Mouse (Mus musculus): ENCODE measurements at regions not wholly inside any gene's neighbourhood (a gene's known extent, or its start where the extent isn't known, plus 50 kb on each side); places are given as distances from the start of the nearest gene placed in this dataset.
A peak's percentile ranks its signal among the peaks of the same experiment; 100 is the strongest.

DNA sequence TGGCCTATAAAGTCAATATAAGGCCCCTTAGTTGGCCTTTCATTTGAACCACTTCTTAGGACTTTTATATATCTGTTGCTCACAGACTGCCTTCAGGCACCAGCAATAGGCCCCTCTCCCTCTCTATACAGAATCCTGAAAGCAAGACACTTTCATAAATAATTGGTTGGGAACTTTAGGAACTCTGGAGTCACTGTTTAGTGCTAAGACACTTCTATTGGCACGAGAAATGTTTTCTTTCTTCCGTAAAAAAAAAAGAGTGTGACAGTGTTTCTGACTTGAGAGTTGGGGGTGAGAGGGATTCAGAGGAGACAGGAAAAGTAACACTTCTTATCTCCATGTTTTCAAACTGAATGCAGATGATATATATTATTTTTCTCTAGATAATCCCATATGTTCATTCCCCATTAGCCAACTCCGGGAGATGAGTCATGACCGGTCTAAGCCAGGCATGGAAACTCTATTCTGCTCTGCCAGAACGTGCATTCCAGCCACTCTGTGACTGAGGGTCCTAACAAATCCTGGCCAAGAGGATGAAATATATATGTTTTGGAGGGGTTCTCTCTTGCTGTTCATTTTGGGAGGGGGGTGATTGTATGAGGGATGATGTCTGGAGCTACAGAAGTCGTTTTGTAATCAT, 531.6 kb downstream of the Ccdc171 start:
- DNase-seq = no peak

- no peak for DNase-seq
These were observed 534.8 kb downstream of the Ccdc171 start for GRCm38 (mm10) chr4:84060187-84060586.

DNA sequence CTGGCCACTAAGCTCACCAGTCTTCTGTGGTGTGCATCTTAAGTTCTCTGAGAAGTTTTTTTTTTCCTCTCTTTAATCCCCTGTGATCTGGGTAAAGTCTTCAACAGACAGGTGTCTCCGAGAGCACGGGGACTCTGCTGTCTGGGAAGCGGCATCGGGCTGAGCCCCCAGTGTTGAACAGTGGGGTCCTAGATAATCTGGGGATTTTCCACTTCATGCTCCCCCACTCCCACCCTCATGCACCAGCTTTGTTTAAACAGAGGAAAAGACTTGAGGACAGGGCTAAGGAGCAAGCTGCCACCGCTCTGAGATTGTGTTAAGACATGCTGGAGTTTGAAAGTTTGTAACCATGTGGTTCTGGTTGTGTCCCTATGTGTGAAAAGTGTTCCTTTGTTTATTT, 538.4 kb downstream of the Ccdc171 start:
- DNase-seq = no peak

GRCm38 (mm10) chr4:84064614-84065456, 539.5 kb downstream of the Ccdc171 start:
- DNase-seq = peak; percentile 39

DNA sequence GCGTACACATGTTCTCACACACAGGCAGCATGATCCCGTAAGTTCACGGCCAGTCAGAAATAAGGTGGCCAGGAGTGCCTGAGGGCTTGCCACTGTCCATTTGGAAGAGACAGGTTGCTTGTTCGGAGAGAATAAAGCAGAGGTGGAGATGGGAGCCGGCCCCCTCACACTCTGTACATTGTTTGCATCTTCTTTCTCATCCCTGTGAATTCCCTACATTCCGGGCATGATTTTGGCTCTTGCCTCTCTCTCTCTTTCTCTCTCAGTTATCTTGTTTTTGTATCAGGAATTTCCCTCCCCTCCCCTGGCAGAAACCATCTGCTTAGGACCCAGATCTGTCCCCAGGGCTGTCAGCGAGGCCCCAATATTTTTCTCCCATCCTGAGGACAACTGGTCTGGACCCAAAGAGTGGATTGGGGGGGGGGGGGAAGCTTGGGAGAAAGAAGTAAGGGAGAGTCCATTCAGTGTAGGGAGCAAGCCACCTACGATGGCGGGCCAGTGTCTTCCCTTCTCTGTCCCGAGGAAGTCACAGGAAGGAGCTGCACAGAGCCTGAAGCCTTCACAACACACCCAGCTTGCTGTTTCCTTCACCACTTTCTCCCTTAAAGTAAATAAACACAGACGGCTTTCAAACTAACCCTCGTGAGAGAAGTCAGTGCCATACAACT, 540.2 kb downstream of the Ccdc171 start:
- no peak for DNase-seq

- DNase-seq = peak; percentile 36
These were observed 542.7 kb downstream of the Ccdc171 start for GRCm38 (mm10) chr4:84067931-84068575.

DNA sequence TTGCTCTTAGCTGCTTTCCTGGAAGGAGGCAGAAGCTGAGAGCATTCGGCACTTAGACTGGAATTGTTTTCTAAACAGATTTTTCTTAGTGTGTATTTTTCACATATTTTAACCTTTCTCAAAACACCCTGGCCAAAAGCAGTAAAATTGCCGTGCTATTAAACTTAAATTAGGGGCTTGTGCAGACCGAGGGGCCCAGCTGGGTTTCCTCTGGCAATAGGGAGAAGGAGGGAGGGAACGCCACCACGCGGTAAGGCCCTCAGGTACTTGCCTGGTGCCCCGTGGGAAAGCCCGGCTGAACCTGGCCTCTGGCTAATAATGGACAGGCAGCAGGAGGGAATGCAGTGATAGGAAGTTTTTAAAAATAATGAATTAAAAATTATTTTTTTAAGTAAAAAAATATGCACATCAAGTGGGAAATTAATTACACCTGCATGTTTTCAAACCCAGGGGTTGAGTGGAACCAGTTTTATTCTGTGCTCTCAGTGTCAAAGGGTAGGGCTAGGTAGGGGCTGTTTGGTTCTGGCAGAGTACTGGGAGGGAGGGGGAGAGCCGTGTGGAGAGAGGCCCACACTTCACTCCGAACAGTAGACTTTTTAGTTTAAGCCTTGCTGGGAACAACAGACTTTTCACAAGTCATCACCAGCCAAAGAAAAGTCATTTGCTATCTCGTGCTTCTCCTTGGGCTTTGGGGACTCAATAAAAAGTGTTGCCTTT, 543.8 kb downstream of the Ccdc171 start:
- no peak for DNase-seq

DNA sequence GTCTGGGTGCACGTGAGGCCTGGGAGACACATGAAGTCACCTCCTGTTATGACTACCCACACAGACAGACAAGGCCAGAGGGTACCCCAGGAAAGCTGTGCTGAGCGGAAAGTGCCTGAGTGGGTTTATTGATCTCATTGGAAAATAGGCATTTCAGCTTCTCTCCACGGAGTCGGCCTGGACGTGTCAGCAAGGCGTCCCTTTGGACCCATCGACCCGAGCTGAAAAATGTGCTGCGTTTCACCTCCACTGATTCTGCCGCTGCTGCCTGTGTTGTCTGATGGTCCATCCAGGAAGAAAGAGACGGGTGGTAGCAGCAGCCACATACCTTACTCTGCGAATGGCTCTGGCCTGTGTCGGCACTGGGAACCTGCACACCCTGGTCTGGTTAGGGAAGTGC, 544.3 kb downstream of the Ccdc171 start:
- DNase-seq = no peak

DNA sequence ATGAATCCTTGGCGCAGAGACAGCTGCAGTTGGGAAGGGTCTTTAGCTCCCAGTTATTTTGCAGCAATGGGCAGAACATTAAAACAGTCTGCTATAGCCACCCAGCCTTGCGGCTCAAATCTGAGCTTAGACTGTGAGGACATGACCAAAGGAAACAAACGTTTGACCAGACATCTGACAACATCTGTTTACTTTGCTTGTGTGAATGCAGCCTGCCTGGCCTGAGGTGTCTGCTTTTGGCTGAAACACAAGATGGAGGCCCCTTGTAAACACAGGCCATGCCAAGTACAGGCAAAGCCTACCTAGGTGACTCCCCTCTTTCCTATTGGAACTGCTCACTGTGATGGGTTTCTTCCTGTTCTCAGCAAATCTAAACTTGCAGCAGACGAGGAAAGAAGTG, 544.7 kb downstream of the Ccdc171 start:
- DNase-seq = no peak

DNA sequence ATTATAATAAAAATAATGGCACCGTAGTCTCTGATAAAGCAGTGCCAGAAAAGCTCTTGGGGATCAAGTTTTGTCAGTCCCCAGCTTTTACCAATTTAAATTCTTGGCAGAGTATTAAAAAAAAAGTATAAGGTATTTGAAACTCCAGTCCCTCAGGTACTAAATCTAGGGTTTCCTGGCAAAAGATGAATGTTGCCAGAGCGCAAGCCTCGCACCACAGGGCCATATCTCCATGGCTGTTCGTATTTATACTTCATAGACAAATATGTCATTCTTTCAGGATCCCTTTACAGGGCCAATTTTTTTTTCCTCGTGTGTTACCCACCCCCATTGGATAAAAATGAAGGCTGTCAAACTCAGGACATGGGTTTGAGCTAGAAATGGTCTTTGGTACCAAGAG, 546.8 kb downstream of the Ccdc171 start:
- no peak for DNase-seq

DNA sequence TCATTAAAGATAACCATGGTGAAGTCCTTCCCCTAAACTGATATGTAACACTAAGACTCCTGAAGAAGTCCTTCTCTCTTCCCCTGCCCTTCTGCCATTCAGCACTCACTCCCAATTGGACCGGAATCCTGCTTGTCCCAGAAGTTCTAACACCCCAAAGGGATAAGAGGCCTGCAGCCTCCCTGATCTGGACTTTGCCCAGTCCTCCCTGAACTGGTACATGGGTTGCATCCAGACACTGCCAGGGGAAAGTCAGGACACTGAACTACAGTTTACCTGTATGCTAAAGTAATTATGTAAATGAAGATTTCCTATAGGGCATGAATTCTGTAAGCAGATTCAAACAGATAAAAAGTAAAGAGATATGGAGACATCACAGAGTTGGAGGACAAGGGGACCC, 551.2 kb downstream of the Ccdc171 start:
- no peak for DNase-seq

DNA sequence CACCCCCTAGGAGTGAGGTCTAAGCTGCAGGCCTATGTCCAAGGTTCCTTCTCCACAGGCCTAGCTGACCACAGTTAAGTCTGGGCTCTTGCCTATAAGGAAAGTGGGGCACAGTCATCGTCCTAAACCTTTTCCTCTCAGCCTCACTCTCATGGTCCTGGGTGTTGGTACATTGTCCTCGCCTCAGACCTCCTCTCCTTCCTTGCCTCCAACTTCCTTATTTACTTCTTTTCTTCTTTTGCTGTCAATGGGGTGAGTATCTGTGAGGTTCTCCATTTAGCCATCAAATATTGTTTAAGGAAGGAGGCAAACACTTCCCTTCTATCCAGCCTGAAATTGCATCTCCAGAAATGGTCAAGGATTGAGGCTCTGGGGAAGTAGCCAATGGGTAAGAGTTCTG, 554.2 kb downstream of the Ccdc171 start:
- no peak for DNase-seq

- DNase-seq = no peak
These were observed 556.2 kb downstream of the Ccdc171 start for GRCm38 (mm10) chr4:84081518-84081917.

GRCm38 (mm10) chr4:84088166-84088565, 562.8 kb downstream of the Ccdc171 start:
- DNase-seq = peak; percentile 28

- no peak for DNase-seq
These were observed 567.2 kb downstream of the Ccdc171 start for GRCm38 (mm10) chr4:84092509-84092908.

- no peak for DNase-seq
These were observed 569.9 kb downstream of the Ccdc171 start for GRCm38 (mm10) chr4:84095237-84095636.

- no peak for DNase-seq
These were observed 570.7 kb downstream of the Ccdc171 start for GRCm38 (mm10) chr4:84096081-84096480.

GRCm38 (mm10) chr4:84099071-84099470, 573.7 kb downstream of the Ccdc171 start:
- DNase-seq = no peak

DNA sequence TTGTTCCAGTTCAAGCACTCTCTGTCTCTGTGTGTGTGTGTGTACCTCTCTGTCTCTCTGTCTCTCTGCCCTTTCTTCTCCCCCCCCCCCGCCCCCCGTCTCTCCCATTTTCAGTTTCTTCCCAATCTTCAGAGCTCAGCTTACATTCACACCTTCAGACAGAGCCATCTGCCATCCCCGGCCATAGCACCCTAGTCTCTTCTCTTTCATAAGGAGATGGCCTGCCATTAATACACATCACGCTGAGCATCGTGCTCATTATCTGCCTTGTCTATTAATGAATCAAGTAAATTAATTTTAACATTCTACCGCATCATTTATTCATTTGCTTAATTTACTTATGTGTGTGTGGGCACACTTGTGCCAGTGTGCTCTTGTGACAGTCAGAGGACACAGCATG, 573.2 kb downstream of the Bnc2 start:
- no peak for DNase-seq

DNA sequence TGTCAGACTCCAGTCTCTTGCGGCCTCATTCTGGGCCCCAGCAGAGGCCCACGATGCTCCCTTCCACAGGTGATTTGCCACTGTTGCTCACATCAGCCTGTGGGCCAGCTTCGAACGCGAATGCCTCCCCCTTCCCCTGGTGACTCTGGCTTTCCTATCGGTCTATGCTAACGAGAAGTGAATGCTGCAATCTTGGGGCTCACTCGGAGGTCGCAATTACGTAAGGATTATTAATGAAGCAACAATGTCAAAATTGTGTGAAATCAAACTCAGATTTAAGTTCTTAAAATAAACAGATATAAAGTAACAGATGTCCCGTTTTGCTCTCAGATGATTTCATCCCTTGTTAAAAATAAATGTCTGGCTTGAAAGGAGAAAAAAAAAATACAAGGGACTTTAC, 572.3 kb downstream of the Bnc2 start:
- DNase-seq = no peak

DNA sequence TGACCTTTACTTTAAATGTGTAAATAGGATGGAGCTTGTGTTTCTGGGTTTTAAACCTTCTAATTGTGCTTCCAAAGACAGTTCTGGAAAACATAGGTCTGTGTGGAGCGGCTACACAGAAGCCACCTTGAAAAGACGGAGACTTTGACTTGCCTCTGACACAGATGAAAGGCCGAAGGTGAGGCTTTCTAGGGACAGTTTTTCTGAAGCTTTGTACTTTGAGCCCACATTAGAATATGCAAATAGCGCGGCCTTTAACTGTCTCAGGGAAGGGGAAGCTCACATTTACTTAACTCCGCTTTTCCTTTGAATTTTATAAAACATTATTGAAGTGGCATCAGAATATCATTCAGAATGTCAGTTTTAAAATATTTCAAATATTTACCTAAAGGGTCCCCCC, 566.5 kb downstream of the Bnc2 start:
- peak; percentile 43 for DNase-seq

- peak; percentile 51 for DNase-seq
These were observed 565.1 kb downstream of the Bnc2 start for GRCm38 (mm10) chr4:84109771-84110503.

Measured in kidney, adult 11 months (tissue).